Mouse (Mus musculus): Measurements from ENCODE around the gene Art1. TPM values are rescaled to one million over a fixed set of nuclear protein-coding genes. Genes with fewer than 3 reads are reported as not detected.

Gene Art1
- polyA plus RNA-seq, 1 experiment from 2014 or later, result not detected

DNA sequence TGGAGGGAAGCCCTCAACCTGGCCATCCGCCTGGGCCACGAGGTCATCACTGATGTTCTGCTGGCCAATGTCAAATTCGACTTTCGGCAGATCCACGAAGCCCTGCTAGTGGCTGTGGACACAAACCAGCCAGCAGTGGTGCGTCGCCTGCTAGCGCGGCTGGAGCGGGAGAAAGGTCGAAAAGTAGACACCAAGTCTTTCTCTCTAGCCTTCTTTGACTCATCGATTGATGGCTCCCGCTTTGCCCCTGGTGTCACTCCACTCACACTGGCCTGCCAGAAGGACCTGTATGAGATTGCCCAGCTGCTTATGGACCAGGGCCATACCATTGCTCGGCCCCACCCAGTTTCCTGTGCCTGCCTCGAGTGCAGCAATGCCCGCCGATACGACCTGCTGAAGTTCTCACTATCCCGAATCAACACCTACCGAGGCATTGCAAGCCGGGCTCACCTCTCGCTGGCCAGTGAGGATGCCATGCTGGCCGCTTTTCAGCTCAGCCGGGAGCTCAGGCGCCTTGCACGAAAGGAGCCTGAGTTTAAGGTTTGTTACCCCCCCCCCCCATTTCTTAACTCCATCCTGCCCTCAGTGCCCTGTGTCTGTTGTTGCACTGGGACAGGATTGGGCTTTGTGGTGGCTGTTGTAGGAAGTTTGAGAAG lies 17.4 kb upstream of the Art1 start:
- Histone ChIP-seq H3K4me1 (replicated peaks; ENCODE audit: control insufficient read depth, insufficient read depth, low read length) (no peaks in the 10 kb centered on the region), H3K27me3 (replicated peaks; ENCODE audit: control insufficient read depth, insufficient read depth, low read length) (no peaks in the 10 kb centered on the region), H3K9me3 (ENCODE audit: control insufficient read depth) (no peaks in the 10 kb centered on the region), H3K27ac (ENCODE audit: low read depth, low read length) (no peak overlapping the region), H3K4me2 (replicated peaks; ENCODE audit: low read depth) (no peak overlapping the region), H3K9ac (ENCODE audit: low read depth, low read length) (no peak overlapping the region), H3K4me3 (ENCODE audit: low read depth, low read length) (no peak overlapping the region), H3K36me3 (ENCODE audit: control insufficient read depth, insufficient read depth) (peaks cover 34% of the 10 kb centered on the region)
- no peak for TF ChIP-seq CTCF (IDR thresholded peaks at IDR 0.05; ENCODE audit: low read depth)
- no peak for ATAC-seq
- 87% methylated on average over 25 of the region's 26 CpGs for WGBS

DNA sequence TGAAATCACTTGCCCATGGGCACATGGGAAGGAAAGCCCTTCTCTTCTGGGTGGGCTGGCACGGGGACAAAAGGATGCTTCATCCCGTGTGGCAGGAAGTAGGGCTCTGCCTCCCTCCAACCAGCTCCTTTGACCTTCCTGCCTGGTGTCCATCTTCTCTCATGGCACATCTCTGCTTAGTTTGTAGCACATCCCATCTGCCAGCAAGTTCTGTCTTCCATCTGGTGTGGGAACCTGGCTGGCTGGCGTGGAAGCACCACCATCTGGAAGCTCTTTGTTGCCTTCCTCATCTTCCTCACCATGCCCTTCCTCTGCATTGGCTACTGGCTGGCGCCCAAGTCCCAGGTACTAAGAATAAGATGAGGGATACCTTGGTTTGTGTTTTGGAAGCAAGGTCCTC lies 14.2 kb upstream of the Art1 start:
- H3K4me2 ChIP-seq (replicated peaks; ENCODE audit: low read depth), result no peak overlapping the region
- 85% methylated on average over 4 of the region's 4 CpGs for WGBS
- ATAC-seq, result no peak
- no peak overlapping the region for H3K4me3 ChIP-seq (ENCODE audit: low read depth, low read length)
- no peaks in the 10 kb centered on the region for H3K27me3 ChIP-seq (replicated peaks; ENCODE audit: control insufficient read depth, insufficient read depth, low read length)
- TF ChIP-seq CTCF (IDR thresholded peaks at IDR 0.05; ENCODE audit: low read depth), result no peak
- H3K27ac ChIP-seq (ENCODE audit: low read depth, low read length), result no peak overlapping the region
- no peaks in the 10 kb centered on the region for H3K9me3 ChIP-seq (ENCODE audit: control insufficient read depth)
- no peaks in the 10 kb centered on the region for H3K4me1 ChIP-seq (replicated peaks; ENCODE audit: control insufficient read depth, insufficient read depth, low read length)
- peaks cover 6% of the 10 kb centered on the region; the same call in 1 of the 2 replicates for H3K36me3 ChIP-seq (ENCODE audit: control insufficient read depth, insufficient read depth)
- no peak overlapping the region for H3K9ac ChIP-seq (ENCODE audit: low read depth, low read length)

DNA sequence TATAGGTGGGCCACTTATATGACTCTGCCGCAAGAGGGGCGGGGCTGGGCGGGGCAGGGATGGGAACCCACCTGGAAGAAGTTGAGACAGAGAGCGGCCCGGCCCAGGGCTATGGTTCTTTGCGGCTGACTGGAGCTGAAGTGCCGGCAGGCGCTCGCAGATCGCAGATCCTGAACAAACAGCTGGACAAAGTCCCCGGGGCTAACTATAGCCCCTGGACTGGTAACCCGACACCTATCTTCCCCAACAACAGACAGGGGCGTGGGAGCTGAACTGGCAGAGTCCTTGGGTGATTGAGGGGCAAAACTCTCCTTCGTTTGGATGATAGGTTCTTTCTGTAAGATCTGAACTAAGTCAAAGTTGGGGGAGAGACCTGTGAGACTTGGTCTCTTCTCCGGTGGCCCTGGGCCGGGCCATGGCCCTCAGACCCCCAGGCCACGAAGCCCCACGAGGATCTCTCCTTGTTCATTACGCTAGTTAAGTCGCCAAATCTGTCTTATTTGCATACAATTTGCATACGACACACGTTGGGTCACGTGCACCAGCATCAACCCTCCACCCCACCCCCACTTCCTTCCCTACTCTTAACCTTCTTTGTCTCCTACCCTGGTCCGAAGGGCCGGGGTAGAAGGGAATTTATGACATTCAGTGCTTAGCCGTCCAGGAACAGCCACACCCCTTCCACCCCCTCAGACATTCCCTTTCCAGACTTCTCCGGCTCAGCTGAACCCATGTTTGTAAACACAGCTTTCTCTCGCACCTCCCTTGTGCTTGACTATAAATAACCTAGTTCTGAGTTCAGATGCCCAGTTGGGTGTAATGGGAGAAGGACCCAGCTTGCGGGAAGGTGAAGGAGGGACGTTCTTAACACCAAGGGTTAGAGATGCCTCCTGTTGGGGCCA lies 1.5 kb upstream of the Art1 start:
- Histone ChIP-seq H3K4me3 (ENCODE audit: low read depth, low read length) (peak overlapping the region; percentile 32), H3K4me2 (replicated peaks; ENCODE audit: low read depth) (peak overlapping the region; percentile 77), H3K9me3 (ENCODE audit: control insufficient read depth) (no peaks in the 10 kb centered on the region), H3K4me1 (replicated peaks; ENCODE audit: control insufficient read depth, insufficient read depth, low read length) (no peaks in the 10 kb centered on the region; the same call in 1 of the 2 replicates), H3K36me3 (ENCODE audit: control insufficient read depth, insufficient read depth) (no peaks in the 10 kb centered on the region), H3K27ac (ENCODE audit: low read depth, low read length) (no peak overlapping the region), H3K27me3 (replicated peaks; ENCODE audit: control insufficient read depth, insufficient read depth, low read length) (no peaks in the 10 kb centered on the region), H3K9ac (ENCODE audit: low read depth, low read length) (peak overlapping the region; percentile 38; the same call in 1 of the 2 replicates)
- no peak for TF ChIP-seq CTCF (IDR thresholded peaks at IDR 0.05; ENCODE audit: low read depth)
- WGBS, result 6% methylated on average over 30 of the region's 30 CpGs
- peak; percentile 62 for ATAC-seq

DNA sequence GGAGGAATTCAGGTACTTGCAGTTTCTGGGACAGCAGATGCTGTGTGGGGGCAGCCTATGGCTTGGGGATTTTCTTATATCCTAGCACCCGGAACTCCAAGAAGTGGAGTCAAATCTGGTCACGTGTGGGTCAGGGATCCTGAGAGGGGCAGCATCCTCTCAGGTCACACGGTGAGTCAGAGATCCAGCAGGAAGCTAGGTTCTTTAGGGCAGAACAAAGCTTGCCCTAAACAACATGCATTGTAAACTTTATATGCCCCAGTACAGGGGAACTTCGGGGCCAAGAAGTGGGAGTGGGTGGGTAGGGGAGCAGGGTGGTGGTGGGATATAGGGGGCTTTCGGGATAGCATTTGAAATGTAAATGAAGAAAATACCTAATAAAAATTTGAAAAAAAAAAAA lies 675 bp upstream of the Art1 start:
- no peaks in the 10 kb centered on the region for H3K36me3 ChIP-seq (ENCODE audit: control insufficient read depth, insufficient read depth)
- H3K4me2 ChIP-seq (replicated peaks; ENCODE audit: low read depth), result no peak overlapping the region
- H3K4me3 ChIP-seq (ENCODE audit: low read depth, low read length), result no peak overlapping the region
- no peaks in the 10 kb centered on the region for H3K9me3 ChIP-seq (ENCODE audit: control insufficient read depth)
- TF ChIP-seq CTCF (IDR thresholded peaks at IDR 0.05; ENCODE audit: low read depth), result no peak
- H3K4me1 ChIP-seq (replicated peaks; ENCODE audit: control insufficient read depth, insufficient read depth, low read length), result no peaks in the 10 kb centered on the region; the same call in 1 of the 2 replicates
- H3K27me3 ChIP-seq (replicated peaks; ENCODE audit: control insufficient read depth, insufficient read depth, low read length), result no peaks in the 10 kb centered on the region
- no peak overlapping the region for H3K27ac ChIP-seq (ENCODE audit: low read depth, low read length)
- no peak overlapping the region for H3K9ac ChIP-seq (ENCODE audit: low read depth, low read length)
- WGBS, result 64% methylated on average over 5 of the region's 5 CpGs
- no peak for ATAC-seq

GRCm38 (mm10) chr7:102102241-102102640 lies 698 bp downstream of the Art1 start:
- no peak overlapping the region for H3K27ac ChIP-seq (ENCODE audit: low read depth, low read length)

DNA sequence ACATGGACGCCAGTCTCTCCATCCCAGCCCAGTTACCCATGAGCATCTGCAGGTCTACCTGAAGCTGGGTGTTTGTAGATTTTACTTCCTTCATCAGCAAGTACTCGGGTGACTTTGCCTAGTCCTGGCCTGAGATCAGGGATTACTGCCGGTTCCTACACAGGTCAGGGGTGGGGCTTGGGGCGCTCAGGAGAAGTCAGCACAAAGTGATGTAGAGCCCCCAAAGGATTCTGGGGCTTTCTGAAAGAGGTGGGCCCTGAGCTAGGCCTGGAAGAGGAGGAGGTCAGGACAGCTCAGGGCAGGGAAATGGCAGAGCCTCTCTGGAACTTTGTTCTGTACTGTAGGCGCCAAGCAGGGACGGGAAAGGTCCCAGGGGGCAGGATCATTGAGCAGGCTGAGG lies 1.2 kb downstream of the Art1 start:
- Histone ChIP-seq H3K4me1 (replicated peaks; ENCODE audit: control insufficient read depth, insufficient read depth, low read length) (no peaks in the 10 kb centered on the region; the same call in 1 of the 2 replicates), H3K9me3 (ENCODE audit: control insufficient read depth) (no peaks in the 10 kb centered on the region), H3K27me3 (replicated peaks; ENCODE audit: control insufficient read depth, insufficient read depth, low read length) (no peaks in the 10 kb centered on the region), H3K36me3 (ENCODE audit: control insufficient read depth, insufficient read depth) (no peaks in the 10 kb centered on the region), H3K27ac (ENCODE audit: low read depth, low read length) (no peak overlapping the region), H3K9ac (ENCODE audit: low read depth, low read length) (no peak overlapping the region), H3K4me3 (ENCODE audit: low read depth, low read length) (no peak overlapping the region), H3K4me2 (replicated peaks; ENCODE audit: low read depth) (no peak overlapping the region)
- 41% methylated on average over 6 of the region's 6 CpGs for WGBS
- TF ChIP-seq CTCF (IDR thresholded peaks at IDR 0.05; ENCODE audit: low read depth), result no peak
- no peak for ATAC-seq

More at GRCm38 (mm10) chr7:102102241-102102640, 698 bp downstream of the Art1 start:
- ATAC-seq, result no peak
- Histone ChIP-seq H3K4me2 (replicated peaks; ENCODE audit: low read depth) (no peak overlapping the region), H3K27me3 (replicated peaks; ENCODE audit: control insufficient read depth, insufficient read depth, low read length) (no peaks in the 10 kb centered on the region), H3K4me3 (ENCODE audit: low read depth, low read length) (no peak overlapping the region), H3K9me3 (ENCODE audit: control insufficient read depth) (no peaks in the 10 kb centered on the region), H3K4me1 (replicated peaks; ENCODE audit: control insufficient read depth, insufficient read depth, low read length) (no peaks in the 10 kb centered on the region; the same call in 1 of the 2 replicates), H3K36me3 (ENCODE audit: control insufficient read depth, insufficient read depth) (no peaks in the 10 kb centered on the region), H3K9ac (ENCODE audit: low read depth, low read length) (no peak overlapping the region)
- no peak for TF ChIP-seq CTCF (IDR thresholded peaks at IDR 0.05; ENCODE audit: low read depth)
- 65% methylated on average over 8 of the region's 8 CpGs for WGBS
